ENCODE assay signal across 20 mouse cellular contexts in genomic region chr13:58790741-58791140, GRCm38 (mm10). TPM values are rescaled to one million over a fixed set of nuclear protein-coding genes. Genes with fewer than 3 reads are reported as not detected.
DNase-seq lines count a peak whose midpoint lies in the region; ATAC-seq lines count a peak whose summit lies in the region.
"Had no signal": no experiment of that assay in that cellular context is flagged by ENCODE, and none has a peak within 500 bp of the region (broad histone marks: within the 10 kb centered on the region; RNA-seq: fewer than 3 reads in every experiment).

No protein-coding gene starts in this region.

- H3K4me1 ChIP-seq in midbrain, embryonic 11.5 days (ENCODE audit: control insufficient read depth, insufficient read depth, low read length) = no peaks in the 10 kb centered on the region
- no peaks in the 10 kb centered on the region for H3K4me1 ChIP-seq in midbrain, embryonic 16.5 days (ENCODE audit: control insufficient read depth, insufficient read depth, low read length)

- no peaks in the 10 kb centered on the region for H3K9me3 ChIP-seq in midbrain, embryonic 11.5 days (ENCODE audit: control insufficient read depth, low read length)
- no peaks in the 10 kb centered on the region for H3K9me3 ChIP-seq in midbrain, embryonic 16.5 days (replicated peaks; ENCODE audit: control insufficient read depth, low read length, poor library complexity, severe bottlenecking)

- H3K4me2 ChIP-seq in midbrain, embryonic 11.5 days = no peak overlapping the region
- no peak overlapping the region for H3K4me2 ChIP-seq in midbrain, embryonic 16.5 days (ENCODE audit: low read length)

- DNase-seq in heart, adult 11 months = peak; percentile 57
- DNase-seq in heart, postnatal 25 days (ENCODE audit: low spot score) = no peak
- DNase-seq in midbrain, embryonic 11.5 days (ENCODE audit: low spot score, missing footprints) = peak; percentile 66
- DNase-seq: adrenal gland, adult 2 months; adrenal gland, adult 8-10 months; adrenal gland, postnatal 10 days; adrenal gland, postnatal 14 days; adrenal gland, postnatal 25 days; adrenal gland, postnatal 36 days; B cell, adult 2 months; cerebellum, adult 11 months; cerebellum, adult 11-12 months; cerebellum, adult 18-20 months had no signal

- intact Hi-C loops in heart, postnatal 25 days (cut with DNase I) = no loop called here

- WGBS in midbrain, embryonic 11.5 days = 88% methylated on average over 7 of the region's 7 CpGs
- 83% methylated on average over 7 of the region's 7 CpGs for WGBS in midbrain, embryonic 16.5 days

- no peak overlapping the region for H3K27ac ChIP-seq in midbrain, embryonic 11.5 days (ENCODE audit: low read depth, low read length)
- H3K27ac ChIP-seq in midbrain, embryonic 16.5 days (ENCODE audit: low read length) = no peak overlapping the region

- no peaks in the 10 kb centered on the region for H3K36me3 ChIP-seq in midbrain, embryonic 11.5 days (ENCODE audit: control insufficient read depth, insufficient read depth, low read length)
- H3K36me3 ChIP-seq in midbrain, embryonic 16.5 days (ENCODE audit: control insufficient read depth, insufficient read depth, low read length) = no peaks in the 10 kb centered on the region
- H3K36me3 ChIP-seq: G1E had no signal

- H3K4me3 ChIP-seq in midbrain, embryonic 11.5 days (ENCODE audit: low read depth, low read length) = no peak overlapping the region
- no peak overlapping the region for H3K4me3 ChIP-seq in midbrain, embryonic 16.5 days (ENCODE audit: low read depth, low read length)

- H3K9ac ChIP-seq in midbrain, embryonic 11.5 days (ENCODE audit: low read length) = no peak overlapping the region
- no peak overlapping the region for H3K9ac ChIP-seq in midbrain, embryonic 16.5 days (ENCODE audit: low read depth, low read length)

- ATAC-seq in midbrain, embryonic 11.5 days (ENCODE audit: low FRiP score) = no peak
- no peak for ATAC-seq in midbrain, embryonic 16.5 days
- ATAC-seq: activated CD4-positive, CD25-positive, alpha-beta regulatory T cell, adult 4 months; CD4-positive, CD25-positive, alpha-beta regulatory T cell, adult 4 months; Patski had no signal

- no peaks in the 10 kb centered on the region for H3K27me3 ChIP-seq in midbrain, embryonic 11.5 days (ENCODE audit: control insufficient read depth, insufficient read depth, low read length)
- H3K27me3 ChIP-seq in midbrain, embryonic 16.5 days (ENCODE audit: control insufficient read depth, insufficient read depth, low read depth, low read length) = no peaks in the 10 kb centered on the region
- H3K27me3 ChIP-seq: CH12.LX had no signal

RNA-seq across cellular contexts. Expression of gene Ntrk2, which starts 15.6 kb away (rescaled TPM):
- total RNA-seq in heart, postnatal 25 days (2021) = 1 to 10 TPM; 1.2 to 1.4 TPM
- 35.8 and 37.8 TPM in 2 replicates for polyA plus RNA-seq in midbrain, embryonic 11.5 days (2014; fragmentation: Nextera tagmentation; extraction: Ambion mirVana)
- polyA plus RNA-seq in midbrain, embryonic 16.5 days (2015; fragmentation: Nextera tagmentation; extraction: Ambion mirVana) = 118 and 137 TPM in 2 replicates
- total RNA-seq: CH12.LX had no signal
- polyA plus RNA-seq: activated CD4-positive, CD25-positive, alpha-beta regulatory T cell, adult 4 months; C2C12; CD4-positive, CD25-positive, alpha-beta regulatory T cell, adult 4 months; G1E had no signal
